In the genomic region with DNA sequence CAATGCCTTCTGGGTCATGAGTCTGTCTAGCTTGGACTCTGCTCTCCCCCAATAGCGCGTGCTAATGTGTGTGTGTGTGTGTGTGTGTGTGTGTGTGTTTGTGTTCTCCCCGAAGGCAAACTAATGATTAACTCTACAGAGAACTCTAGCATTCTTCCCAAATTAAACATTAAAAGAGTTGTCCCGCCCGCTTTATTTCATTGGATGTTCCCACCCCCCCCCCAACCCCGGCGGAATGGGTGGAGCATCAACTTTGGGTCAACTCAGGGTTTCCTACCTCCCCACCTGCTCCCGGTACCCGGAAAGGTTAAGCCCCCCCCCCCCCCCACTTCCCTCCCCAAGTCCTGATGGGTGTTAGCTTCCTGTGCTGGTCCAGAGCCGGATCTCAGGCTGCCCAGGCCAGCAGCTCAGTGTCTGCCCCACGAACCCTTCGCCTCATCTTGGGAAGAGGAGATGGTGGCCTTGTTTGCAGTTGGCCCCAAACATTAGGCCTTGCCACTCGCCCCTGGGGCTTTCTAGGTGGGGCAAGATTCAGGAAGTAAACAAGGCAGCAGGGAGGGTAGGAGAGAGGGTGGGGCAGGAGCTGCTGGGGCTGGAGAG, we compare ENCODE assay signal across 9 mouse cellular contexts. TPM values are rescaled to one million over a fixed set of nuclear protein-coding genes. Genes with fewer than 3 reads are reported as not detected.
DNase-seq lines count a peak whose midpoint lies in the region; ATAC-seq and TF ChIP-seq lines count a peak whose summit lies in the region.
"Had no signal": no experiment of that assay in that cellular context is flagged by ENCODE, and none has a peak within 500 bp of the region (broad histone marks: within the 10 kb centered on the region; RNA-seq: fewer than 3 reads in every experiment).

No protein-coding gene starts in this region.

- ATAC-seq in liver, embryonic 14.5 days (ENCODE audit: insufficient read depth) = peak; percentile 47
- ATAC-seq in hindbrain, embryonic 14.5 days (ENCODE audit: low FRiP score) = no peak
- ATAC-seq in megakaryocyte progenitor cell, adult 5-6 weeks (replicated peaks; ENCODE audit: poor library complexity) = no peak

- peak; percentile 36 to 37 for DNase-seq in B cell, adult 2 months
- peak; percentile 93 for DNase-seq in kidney, adult 2 months
- DNase-seq in liver, embryonic 14.5 days (ENCODE audit: low read depth in 3 of 3, low spot score in 3 of 3) = no peak
- DNase-seq in embryo, embryonic 11 days = no peak
- no peak for DNase-seq in hindbrain, embryonic 14.5 days (ENCODE audit: low spot score)

- peaks cover 66% of the 10 kb centered on the region for H3K4me1 ChIP-seq in E14TG2a.4 (replicated peaks; ENCODE audit: low read depth, low read length)
- peaks cover 26% of the 10 kb centered on the region for H3K4me1 ChIP-seq in kidney, adult 2 months (ENCODE audit: control insufficient read depth, insufficient read depth, low read length)
- H3K4me1 ChIP-seq in liver, embryonic 14.5 days (replicated peaks; ENCODE audit: control insufficient read depth in 2 of 2, insufficient read depth in 2 of 2, low read length in 1 of 2) = peaks cover 0 to 7% of the 10 kb centered on the region in 2 experiments; a peak in 2 of 4 replicates
- H3K4me1 ChIP-seq in hindbrain, embryonic 14.5 days (replicated peaks; ENCODE audit: control insufficient read depth, insufficient read depth, low read length) = no peaks in the 10 kb centered on the region; the same call in 1 of the 2 replicates

- no peak for TF ChIP-seq EP300 in liver, embryonic 14.5 days (IDR thresholded peaks at IDR 0.05; ENCODE audit: low read depth)

- no peak for TF ChIP-seq CTCF in E14TG2a.4 (conservative IDR thresholded peaks at IDR 0.05; ENCODE audit: low read length)
- TF ChIP-seq CTCF in kidney, adult 2 months (conservative IDR thresholded peaks at IDR 0.05; ENCODE audit: insufficient read depth, insufficient read length, low read depth, low read length) = no peak
- no peak for TF ChIP-seq CTCF in liver, embryonic 14.5 days (IDR thresholded peaks at IDR 0.05; ENCODE audit: low read depth)

- no peak for TF ChIP-seq POLR2A in kidney, adult 2 months (IDR thresholded peaks at IDR 0.05; ENCODE audit: low read depth, low read length)

- H3K4me2 ChIP-seq in liver, embryonic 14.5 days (ENCODE audit: low read depth) = peak overlapping the region; percentile 50
- H3K4me2 ChIP-seq in hindbrain, embryonic 14.5 days (replicated peaks) = no peak overlapping the region

- H3K27me3 ChIP-seq in E14TG2a.4 (ENCODE audit: insufficient read depth, low read length) = no peaks in the 10 kb centered on the region
- H3K27me3 ChIP-seq in kidney, adult 2 months (replicated peaks; ENCODE audit: control insufficient read depth, insufficient read depth, low read length) = no peaks in the 10 kb centered on the region
- peaks cover 26% of the 10 kb centered on the region for H3K27me3 ChIP-seq in liver, embryonic 14.5 days (ENCODE audit: control insufficient read depth, insufficient read depth, low read length)
- H3K27me3 ChIP-seq in hindbrain, embryonic 14.5 days (ENCODE audit: control insufficient read depth, insufficient read depth, low read length) = peaks cover 41% of the 10 kb centered on the region

- WGBS in kidney, adult 2 months = 14% methylated on average over 13 of the region's 13 CpGs
- 36% methylated on average over 13 of the region's 13 CpGs for WGBS in liver, embryonic 14.5 days (ENCODE audit: insufficient replicate concordance)
- WGBS in hindbrain, embryonic 14.5 days = 41% methylated on average over 13 of the region's 13 CpGs

- H3K4me3 ChIP-seq in E14TG2a.4 (replicated peaks; ENCODE audit: low read length) = peak overlapping the region; percentile 82
- peak overlapping the region; percentile 89 for H3K4me3 ChIP-seq in kidney, adult 2 months (ENCODE audit: insufficient read depth, low read depth, low read length)
- peak overlapping the region; percentile 36 to 71 for H3K4me3 ChIP-seq in liver, embryonic 14.5 days (ENCODE audit: insufficient read depth in 1 of 2, low read depth in 2 of 2, low read length in 2 of 2)
- H3K4me3 ChIP-seq in hindbrain, embryonic 14.5 days (replicated peaks; ENCODE audit: low read length) = no peak overlapping the region

- H3K9me3 ChIP-seq in E14TG2a.4 (ENCODE audit: low read length) = no peaks in the 10 kb centered on the region
- H3K9me3 ChIP-seq in liver, embryonic 14.5 days (ENCODE audit: control insufficient read depth, low read length) = no peaks in the 10 kb centered on the region
- H3K9me3 ChIP-seq in hindbrain, embryonic 14.5 days (ENCODE audit: control insufficient read depth, low read length) = no peaks in the 10 kb centered on the region

- peaks cover 32% of the 10 kb centered on the region for H3K36me3 ChIP-seq in E14TG2a.4 (ENCODE audit: insufficient read depth, low read length)
- H3K36me3 ChIP-seq in kidney, adult 2 months (ENCODE audit: control insufficient read depth, insufficient read depth, low read length) = peaks cover 11% of the 10 kb centered on the region
- no peaks in the 10 kb centered on the region for H3K36me3 ChIP-seq in liver, embryonic 14.5 days (replicated peaks; ENCODE audit: control insufficient read depth, insufficient read depth, low read depth)
- no peaks in the 10 kb centered on the region for H3K36me3 ChIP-seq in hindbrain, embryonic 14.5 days (replicated peaks; ENCODE audit: control insufficient read depth, insufficient read depth)

- H3K9ac ChIP-seq in liver, embryonic 14.5 days (replicated peaks) = peak overlapping the region; percentile 10; the same call in 1 of the 2 replicates
- H3K9ac ChIP-seq in hindbrain, embryonic 14.5 days = no peak overlapping the region

- peak overlapping the region; percentile 98 for H3K27ac ChIP-seq in kidney, adult 2 months (ENCODE audit: insufficient read depth, low read depth, low read length)
- H3K27ac ChIP-seq in liver, embryonic 14.5 days = no peak overlapping the region
- H3K27ac ChIP-seq in hindbrain, embryonic 14.5 days = no peak overlapping the region
- H3K27ac ChIP-seq: macrophage had no signal

RNA-seq across cellular contexts. Expression of a gene that starts 2.1 kb away (rescaled TPM):
- polyA plus RNA-seq in kidney, adult 2 months (2012; rRNA removed) = 143 and 160 TPM in 2 replicates
- polyA plus RNA-seq in liver, embryonic 14.5 days (2012; rRNA removed) = 15.7 and 19.2 TPM in 2 replicates
- 14.1 and 14.9 TPM in 2 replicates for polyA plus RNA-seq in liver, embryonic 14.5 days (2014; fragmentation: Nextera tagmentation; extraction: Ambion mirVana)
- 1.1 and 1.3 TPM in 2 replicates for polyA plus RNA-seq in hindbrain, embryonic 14.5 days (2014; fragmentation: Nextera tagmentation; extraction: Ambion mirVana)
- not detected in 2 replicates for total RNA-seq in megakaryocyte progenitor cell, adult 5-6 weeks (2015)
- not detected in 2 replicates for total RNA-seq in megakaryocyte progenitor cell, adult 5-6 weeks (2017)
- total RNA-seq: granulocyte monocyte progenitor cell, adult 5-6 weeks had no signal

RNA-seq across cellular contexts. Expression of a gene that starts 9.5 kb away (rescaled TPM):
- polyA plus RNA-seq in kidney, adult 2 months (2012; rRNA removed) = 126 and 179 TPM in 2 replicates
- 21.6 and 31.1 TPM in 2 replicates for polyA plus RNA-seq in liver, embryonic 14.5 days (2012; rRNA removed)
- polyA plus RNA-seq in liver, embryonic 14.5 days (2014; fragmentation: Nextera tagmentation; extraction: Ambion mirVana) = 58.5 and 61.5 TPM in 2 replicates
- 242 and 256 TPM in 2 replicates for polyA plus RNA-seq in hindbrain, embryonic 14.5 days (2014; fragmentation: Nextera tagmentation; extraction: Ambion mirVana)
- total RNA-seq in megakaryocyte progenitor cell, adult 5-6 weeks (2015) = 42.0 and 43.2 TPM in 2 replicates
- 24.8 and 31.5 TPM in 2 replicates for total RNA-seq in megakaryocyte progenitor cell, adult 5-6 weeks (2017)

RNA-seq across cellular contexts. Expression of a gene that starts 36.0 kb away (rescaled TPM):
- polyA plus RNA-seq in kidney, adult 2 months (2012; rRNA removed) = 44.8 and 55.9 TPM in 2 replicates
- polyA plus RNA-seq in liver, embryonic 14.5 days (2012; rRNA removed) = 1.1 and 1.2 TPM in 2 replicates
- polyA plus RNA-seq in liver, embryonic 14.5 days (2014; fragmentation: Nextera tagmentation; extraction: Ambion mirVana) = 1.6 TPM in 2 replicates
- polyA plus RNA-seq in hindbrain, embryonic 14.5 days (2014; fragmentation: Nextera tagmentation; extraction: Ambion mirVana) = 8.9 and 10.2 TPM in 2 replicates
- total RNA-seq in megakaryocyte progenitor cell, adult 5-6 weeks (2015) = not detected in 2 replicates
- not detected in 2 replicates for total RNA-seq in megakaryocyte progenitor cell, adult 5-6 weeks (2017)
- total RNA-seq: granulocyte monocyte progenitor cell, adult 5-6 weeks had no signal
- polyA plus RNA-seq: macrophage had no signal

RNA-seq across cellular contexts. Expression of a gene that starts 48.0 kb away (rescaled TPM):
- polyA plus RNA-seq in kidney, adult 2 months (2012; rRNA removed) = 32.2 and 35.4 TPM in 2 replicates
- polyA plus RNA-seq in liver, embryonic 14.5 days (2012; rRNA removed) = 3.3 and 3.9 TPM in 2 replicates
- 2.7 and 3.4 TPM in 2 replicates for polyA plus RNA-seq in liver, embryonic 14.5 days (2014; fragmentation: Nextera tagmentation; extraction: Ambion mirVana)
- polyA plus RNA-seq in hindbrain, embryonic 14.5 days (2014; fragmentation: Nextera tagmentation; extraction: Ambion mirVana) = 6.4 and 6.9 TPM in 2 replicates
- total RNA-seq in megakaryocyte progenitor cell, adult 5-6 weeks (2015) = 3.2 and 3.5 TPM in 2 replicates
- total RNA-seq in megakaryocyte progenitor cell, adult 5-6 weeks (2017) = 1.2 and 2.3 TPM in 2 replicates

Comparison
In these comparisons a context has a peak if more than half of its experiments do, and no peak if none do; other contexts are left out.
1. DNase-seq: peak in B cell, adult 2 months (2 of 2) and kidney, adult 2 months (single experiment); none in liver, embryonic 14.5 days (0 of 3), embryo, embryonic 11 days (single experiment) and hindbrain, embryonic 14.5 days (single experiment).